Mouse (Mus musculus): ENCODE data around the gene Eng.

Gene Eng

DNA sequence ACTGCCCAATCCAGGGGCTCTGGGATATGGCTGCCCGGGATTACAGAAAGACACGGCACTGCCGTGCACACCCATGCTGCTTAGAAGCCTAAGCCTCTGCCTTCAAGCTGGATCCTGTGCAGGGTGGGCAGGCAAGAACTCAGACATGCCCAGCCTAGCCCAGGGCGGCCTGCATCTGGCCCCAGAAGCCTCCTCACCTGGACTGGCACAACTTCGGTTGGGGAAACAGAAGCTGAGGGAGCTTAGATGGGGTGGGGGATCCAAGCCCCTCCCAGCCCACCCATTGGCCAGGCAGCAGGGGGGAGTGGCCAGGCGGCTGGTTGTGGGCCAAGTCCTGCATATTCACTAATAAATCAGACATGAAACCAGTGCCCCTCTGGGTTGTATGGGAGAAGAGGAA lies 35.4 kb downstream of the Eng start:
- no peak for DNase-seq (ENCODE audit: low spot score in 2 of 2)

DNA sequence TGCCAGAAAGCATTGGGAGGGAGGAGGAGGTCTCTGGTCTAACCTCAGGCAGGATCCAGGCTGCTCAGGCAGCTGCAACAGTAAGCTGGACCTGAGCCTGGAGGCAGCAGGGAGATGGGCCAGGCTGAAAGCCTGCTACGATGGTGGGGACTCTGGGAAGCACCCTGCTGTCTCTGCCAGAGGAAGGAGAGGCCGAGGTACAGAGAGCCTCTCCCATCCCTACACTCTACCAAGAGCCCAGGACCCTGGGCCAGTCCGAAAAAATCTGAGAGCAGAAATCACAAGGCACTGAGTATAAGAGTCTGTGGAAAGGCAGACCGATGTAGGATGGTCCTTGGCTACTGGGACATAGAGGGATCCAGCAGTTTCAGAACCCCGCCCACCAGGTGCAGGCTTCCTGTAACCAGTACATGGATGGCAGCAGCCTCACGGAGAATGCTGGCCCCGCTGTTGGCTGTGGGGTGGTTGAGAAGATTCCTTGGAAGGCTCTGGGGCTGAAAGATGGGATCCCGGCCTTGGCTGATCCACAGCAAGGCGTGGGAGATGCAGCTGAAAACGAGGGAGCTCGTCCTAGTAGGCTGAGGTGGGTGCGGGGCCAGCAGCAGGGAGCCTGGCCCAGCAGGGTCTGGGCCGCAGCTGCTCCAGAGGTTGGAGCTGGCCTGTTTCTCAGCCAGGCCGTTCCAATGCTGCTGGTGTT lies 36.5 kb downstream of the Eng start:
- no peak for DNase-seq (ENCODE audit: low spot score in 2 of 2)

DNA sequence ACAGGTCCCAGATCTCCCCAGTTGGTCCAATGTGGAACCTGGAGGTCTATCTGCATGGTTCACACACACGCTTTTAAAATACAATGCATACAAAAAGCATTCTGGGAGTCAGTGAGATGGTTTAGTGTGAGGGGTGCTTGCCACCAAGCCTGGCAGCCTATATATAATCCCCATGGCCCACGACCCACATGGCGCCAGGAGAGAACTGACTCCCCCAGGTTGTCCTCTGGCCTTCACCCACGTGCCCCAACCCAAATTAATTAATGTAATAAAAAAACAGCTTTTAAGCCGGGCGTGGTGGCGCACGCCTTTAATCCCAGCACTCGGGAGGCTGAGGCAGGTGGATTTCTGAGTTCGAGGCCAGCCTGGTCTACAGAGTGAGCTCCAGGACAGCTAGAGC lies 37.3 kb downstream of the Eng start:
- no peak for DNase-seq (ENCODE audit: low spot score in 2 of 2)

DNA sequence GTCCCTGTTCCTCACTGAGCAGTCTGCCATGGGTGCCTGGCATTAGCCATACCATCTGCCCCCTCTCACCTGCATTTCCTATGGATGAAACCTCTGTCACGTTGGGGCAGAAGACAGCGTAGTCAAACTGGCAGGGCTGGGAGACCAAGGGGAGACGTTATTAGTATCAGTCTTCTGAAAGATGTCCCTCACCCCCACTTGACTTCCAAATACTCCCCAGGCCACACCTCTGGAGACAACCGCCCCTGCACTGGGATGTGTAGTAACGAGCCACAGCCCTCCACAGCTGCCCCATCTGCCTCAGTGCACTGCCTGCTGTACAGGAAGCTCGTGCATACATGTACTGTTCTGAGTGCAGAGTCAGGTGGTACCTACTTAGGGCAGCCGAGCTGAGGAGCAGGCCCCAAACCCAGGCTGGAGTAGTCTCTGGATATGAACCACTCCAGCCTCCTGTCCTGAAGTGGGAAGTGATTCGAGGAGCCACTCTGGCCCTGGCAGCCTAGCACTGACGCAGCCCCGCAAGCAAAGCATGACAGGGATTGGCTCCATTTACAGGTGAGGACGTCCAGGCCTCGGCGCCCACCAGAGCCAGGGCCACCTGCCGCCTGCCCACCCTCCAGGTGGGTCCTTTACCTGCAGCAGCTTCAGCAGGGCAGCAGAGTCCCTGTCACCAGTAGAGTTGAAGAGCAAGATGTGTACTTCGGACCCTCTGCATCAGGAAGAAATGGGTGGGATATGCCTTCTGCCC lies 38.5 kb downstream of the Eng start:
- DNase-seq (ENCODE audit: low spot score in 2 of 2): no peak

DNA sequence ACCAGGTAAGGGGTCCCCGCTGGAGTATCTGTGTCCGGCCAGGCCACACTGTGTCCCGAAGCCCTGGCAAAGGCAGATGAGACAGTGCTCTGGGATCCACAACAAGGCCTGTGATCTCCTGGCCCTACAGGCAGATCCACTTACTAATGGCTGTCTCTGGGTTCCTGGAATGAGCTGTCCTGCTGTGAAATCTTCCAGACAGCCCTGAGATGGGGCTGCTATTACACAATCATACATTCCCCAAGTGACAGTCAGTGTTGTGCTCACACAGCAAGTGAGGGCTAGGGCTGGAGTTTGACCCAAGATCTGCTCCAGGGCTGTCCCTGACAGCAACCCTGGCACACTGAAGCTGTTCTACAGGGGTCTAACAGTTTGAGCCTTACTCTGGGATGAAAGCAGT lies 39.4 kb downstream of the Eng start:
- no peak for DNase-seq (ENCODE audit: low spot score in 2 of 2)

DNA sequence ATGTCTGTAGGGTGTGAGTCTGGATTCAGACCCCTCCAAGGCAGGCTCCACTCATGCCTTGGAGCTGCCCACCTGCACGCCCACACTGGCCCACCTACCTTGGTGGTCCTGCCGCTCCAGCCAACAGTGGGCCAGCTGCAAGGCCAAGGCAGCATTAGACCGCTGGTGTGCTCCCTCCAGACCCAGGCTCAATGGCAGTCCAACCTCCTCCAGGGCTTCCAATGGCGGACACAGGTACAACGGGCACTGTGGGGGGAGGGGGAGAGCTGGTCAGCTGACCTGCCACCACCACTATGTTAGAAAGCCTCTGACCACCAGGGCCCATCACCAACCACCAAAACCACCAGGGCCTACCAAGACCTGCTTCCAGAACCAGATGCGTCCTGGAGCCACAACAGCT lies 40.2 kb downstream of the Eng start:
- no peak for DNase-seq (ENCODE audit: low spot score in 2 of 2)

DNA sequence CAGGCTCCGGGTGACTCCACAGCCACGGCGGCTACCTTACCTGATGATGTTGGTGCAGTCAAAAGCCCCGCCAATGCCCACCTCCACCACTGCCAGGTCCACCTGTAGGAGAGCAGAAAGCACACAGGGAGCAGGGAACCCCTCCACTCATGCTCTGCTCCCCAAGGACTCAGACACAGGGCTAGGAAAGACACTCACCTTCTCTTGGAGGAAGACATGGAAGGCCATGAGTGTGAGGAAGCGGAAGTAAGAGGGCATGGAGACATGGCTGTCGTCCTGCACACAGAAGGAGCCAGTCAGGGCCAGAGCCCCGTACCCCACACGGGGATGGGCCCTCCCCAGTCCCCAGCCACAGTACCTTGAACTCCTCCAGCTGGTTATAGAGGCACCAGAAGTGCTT lies 41.2 kb downstream of the Eng start:
- no peak for DNase-seq (ENCODE audit: low spot score in 2 of 2)

DNA sequence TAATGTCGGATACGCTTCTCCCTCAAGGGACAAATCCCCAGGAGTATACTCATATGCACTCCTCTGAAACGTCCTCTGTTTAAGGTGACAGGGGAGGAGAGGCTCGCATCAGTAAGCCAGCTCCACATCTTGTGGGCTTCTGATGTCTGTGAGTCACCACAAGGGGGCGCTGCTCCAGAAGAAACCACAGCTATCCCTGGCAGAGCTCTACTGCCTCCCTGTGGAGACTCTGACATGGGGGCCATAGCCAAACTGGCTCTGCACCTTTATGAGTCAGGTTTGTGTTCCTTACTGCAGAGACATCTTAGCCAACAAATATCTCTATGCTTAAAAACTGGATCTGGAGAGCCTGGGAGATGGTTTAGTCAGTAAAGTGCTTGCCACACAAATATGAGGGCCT lies 43.0 kb downstream of the Eng start:
- peak; percentile 83 to 90 for DNase-seq (ENCODE audit: low spot score in 2 of 2)

DNA sequence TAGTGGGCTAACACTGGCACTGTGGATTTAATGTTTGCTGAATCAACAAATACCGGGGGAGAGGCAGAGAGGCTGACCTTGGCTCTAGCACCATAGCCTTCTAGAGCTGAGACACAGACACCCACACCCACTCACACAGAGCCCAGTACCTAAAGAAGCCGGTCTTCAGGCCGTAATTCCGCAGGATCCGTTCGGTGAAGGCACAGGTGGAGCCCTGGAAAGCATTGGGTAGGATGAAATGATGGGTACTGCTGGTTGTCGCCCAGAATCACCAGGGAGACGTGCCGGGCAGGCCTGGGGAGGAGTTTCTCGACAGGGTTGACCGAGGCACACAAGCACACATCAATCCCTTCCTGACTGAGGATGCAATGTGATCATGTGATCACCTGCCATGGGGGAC lies 44.6 kb downstream of the Eng start:
- no peak for DNase-seq (ENCODE audit: low spot score in 2 of 2)

DNA sequence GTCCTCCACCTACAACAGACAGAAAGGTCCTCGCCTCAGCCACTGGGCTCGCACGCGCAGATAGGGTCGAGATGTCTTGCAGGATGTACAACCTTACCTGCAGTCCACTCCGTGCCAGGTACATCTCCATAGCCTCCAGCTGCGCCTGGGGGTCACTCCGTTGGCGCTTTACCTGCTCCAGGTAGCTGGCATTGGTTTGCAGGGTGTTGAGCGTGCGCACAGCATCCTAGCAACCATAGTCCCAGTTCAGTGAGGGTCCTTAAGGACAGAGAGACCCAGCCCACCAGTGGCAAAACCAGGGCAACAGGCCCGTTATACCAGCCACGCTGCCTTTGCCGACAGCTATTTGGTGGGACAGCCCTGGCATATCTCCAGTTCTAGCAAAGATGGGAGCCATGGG lies 46.1 kb downstream of the Eng start:
- DNase-seq (ENCODE audit: low spot score in 2 of 2): no peak

DNA sequence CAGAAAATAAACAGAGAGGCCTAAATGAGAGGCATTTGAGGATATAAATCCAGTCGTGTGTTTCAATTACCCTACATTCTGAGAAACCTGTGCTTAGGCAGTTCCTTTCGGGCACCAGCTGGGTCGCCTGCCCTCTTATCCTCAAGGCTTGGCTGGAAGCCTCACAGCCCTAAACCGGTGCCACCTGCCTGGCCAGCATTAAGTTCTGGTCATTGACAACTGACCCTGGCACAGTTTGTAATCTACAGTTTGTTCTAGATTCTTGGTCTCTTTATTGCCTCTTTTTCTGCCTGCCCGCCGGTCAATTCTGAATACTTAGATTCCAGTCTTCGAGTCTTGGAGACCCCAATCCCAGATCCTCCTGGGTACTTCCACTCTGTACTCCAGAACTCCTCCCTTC lies 46.9 kb downstream of the Eng start:
- DNase-seq (ENCODE audit: low spot score in 2 of 2): no peak

DNA sequence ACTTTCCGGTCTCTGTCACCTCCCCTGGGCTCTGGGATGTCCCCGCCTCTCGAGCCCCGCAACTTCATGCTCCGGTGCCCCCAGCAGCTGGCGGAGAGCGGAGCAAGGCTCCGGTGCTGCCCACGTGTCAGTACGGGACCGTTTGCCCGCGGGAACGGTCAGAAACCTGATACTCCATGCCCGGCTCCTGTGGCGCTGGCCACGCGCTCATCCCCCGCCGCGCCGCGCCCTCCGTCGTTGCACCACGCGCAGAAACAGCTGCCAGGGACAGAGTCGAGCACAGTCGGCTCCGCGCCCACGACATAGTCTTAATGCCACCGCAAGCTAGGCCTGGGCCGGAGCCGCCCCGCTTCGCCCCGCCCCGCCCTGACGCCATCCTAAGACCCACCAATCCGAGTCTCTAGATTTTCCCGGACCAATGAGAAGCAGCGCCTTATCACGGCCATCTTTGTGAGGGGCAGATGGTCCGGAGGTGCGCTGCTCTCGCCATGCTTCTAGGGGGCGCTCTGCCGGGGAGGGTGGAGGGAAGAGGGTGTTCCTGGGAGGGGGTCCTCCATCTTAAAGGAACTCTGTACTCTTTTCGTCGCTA lies 47.5 kb downstream of the Eng start:
- DNase-seq (ENCODE audit: low spot score in 2 of 2): peak; percentile 91 to 96

DNA sequence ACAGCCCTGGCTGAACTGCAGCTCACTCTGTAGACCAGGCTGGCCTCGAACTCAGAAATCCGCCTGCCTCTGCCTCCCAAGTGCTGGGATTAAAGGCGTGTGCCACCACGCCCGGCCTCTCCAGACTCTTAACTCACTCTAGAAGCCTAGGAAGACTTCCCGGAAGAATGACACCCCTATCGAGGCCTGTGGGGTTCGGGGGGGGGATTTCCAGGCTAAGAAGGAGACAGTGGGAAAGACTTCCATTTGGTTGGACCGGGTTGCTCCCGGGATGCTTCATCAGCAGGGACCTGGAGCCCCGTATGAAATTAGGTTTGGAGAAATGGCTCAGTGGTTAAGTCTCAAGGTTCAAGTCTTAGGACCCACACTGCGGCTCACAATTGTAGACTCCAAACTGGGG lies 48.3 kb downstream of the Eng start:
- DNase-seq (ENCODE audit: low spot score in 2 of 2): no peak

DNA sequence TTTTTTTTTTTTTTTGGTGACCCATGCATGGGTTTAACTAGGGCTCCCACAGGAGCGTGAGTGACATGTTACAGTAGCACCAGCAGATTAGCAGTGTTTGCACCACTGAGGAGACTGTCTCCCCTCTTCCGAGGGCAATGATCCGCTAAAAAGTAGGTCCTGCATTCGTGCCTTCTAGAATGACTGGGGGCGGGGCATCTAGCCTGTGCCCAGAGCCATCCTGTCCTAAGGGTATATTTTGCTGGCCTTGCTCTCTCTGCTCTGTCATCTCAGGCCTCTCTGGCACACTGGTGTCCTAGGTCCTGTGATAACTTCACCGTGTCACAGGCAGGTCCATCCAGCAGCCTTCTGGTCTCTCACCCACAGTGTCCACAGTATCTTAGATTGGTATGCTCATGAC lies 53.3 kb downstream of the Eng start:
- no peak for DNase-seq (ENCODE audit: low spot score in 2 of 2)

DNA sequence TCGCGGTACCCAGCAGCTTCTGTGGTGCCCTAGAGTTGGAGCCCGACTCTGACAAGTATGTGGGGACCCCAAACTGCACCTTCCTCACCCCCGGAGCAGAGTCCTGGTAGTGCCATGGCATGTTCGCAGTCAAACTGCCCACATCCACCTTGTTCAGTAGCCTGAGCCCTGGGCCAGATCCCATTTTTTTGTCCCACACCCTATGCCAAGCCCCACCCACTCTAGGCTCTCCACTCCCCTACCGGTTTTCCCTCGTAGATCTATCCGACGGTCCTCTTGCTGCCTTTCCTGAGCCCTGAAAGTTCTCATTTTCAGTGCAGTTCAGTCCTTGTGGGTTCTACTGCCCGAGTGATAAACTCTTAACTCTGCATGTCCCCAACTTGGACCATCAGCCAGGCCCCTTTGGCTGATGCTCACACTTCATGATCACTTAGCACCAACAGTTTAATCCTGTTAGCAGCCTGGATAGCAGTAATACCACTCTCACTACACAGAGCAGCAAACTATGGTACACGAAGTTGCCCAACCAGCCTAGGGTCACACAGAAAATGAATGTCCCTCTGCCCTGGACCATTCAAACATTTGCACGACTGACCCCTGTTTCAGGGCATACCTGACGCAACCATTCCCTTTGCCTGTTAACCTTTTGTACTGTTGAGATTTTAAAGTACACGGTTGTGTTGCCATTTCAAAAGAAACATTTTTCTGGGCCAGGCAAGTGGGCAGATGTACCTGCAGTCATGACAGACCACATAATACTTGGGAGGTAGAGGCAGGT lies 54.8 kb downstream of the Eng start:
- no peak for DNase-seq (ENCODE audit: low spot score in 2 of 2)

DNA sequence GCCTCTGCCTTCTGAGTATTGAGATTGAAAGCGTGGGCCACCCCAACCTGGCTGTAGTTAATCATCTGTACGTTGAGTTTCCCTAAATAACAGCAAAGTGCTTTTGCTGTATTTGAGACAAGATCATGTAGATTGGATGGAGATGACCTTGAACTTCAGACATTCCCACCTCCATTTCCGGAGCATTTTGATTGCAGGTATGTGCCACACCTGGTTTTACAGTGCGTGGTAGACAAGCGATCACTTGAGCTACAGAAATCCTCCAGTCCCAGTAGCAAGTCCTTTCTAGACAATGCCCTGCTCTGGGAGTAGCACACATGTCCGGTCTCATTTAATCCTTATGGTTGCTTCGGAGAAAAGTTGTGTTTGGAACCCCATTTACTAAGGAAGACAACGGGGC lies 56.7 kb downstream of the Eng start:
- DNase-seq (ENCODE audit: low spot score in 2 of 2): no peak

DNA sequence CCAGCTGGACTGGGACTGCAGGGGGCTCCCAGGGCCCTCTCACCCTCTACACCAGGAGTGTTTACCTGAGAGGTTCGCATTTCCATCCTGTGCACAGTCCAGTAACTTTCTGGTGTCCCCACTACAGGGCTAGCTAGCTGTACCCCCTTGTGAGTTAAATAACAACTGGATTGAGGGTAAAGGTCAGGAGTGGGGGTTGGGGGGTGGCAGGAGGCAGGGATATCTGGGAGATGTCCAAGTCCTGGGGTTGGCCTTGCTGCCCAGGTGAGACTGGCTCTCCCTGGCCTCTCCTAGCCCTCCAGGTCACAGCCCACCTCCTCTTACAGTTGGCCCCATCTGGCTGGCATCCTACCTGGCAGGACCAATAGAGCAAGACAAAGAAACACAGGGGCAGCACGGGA lies 57.6 kb downstream of the Eng start, which contains the start of gene Fpgs:
Fpgs (minus strand) TSS at position 125 of the 401 bp plus-strand sequence.
- DNase-seq (ENCODE audit: low spot score in 2 of 2): no peak

DNA sequence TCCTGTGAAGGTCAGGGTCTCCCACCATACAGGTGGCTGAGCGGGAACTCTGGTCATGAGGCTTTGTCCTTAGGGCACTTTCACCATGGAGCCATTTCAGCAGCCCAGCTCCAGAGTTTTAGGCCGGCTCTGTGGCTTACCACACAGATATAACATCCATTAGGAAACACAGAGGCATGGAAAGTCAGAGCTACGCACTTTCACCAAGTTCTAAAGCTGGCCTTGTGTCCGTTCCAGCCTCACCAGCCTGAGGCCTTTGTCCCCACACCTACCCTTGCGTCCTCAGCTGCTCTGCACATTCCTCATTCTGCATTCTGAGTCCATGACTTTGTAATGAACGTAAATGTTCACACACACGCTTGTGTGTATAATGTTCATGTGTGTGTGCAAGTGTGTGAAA lies 58.6 kb downstream of the Eng start:
- no peak for DNase-seq (ENCODE audit: low spot score in 2 of 2)

DNA sequence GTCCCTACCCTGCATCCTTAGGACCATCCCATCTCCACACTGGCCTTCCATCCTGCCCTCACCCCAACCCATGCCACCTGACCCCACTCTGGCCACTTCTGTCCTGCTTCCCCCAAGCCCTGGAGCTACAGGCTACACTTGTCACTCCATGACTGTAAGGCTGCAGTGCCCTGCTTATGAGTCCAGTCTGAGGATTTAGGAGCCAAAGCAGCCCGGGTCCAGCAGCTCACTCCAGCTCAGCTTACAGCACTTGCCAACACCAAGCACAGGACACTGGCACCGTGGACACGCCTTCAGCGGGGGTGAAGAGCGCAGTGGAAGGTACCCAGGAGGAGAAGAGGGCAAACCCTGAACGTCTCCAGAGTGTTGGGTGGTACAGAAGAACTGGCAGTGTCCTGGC lies 60.6 kb downstream of the Eng start:
- DNase-seq (ENCODE audit: low spot score in 2 of 2): no peak

DNA sequence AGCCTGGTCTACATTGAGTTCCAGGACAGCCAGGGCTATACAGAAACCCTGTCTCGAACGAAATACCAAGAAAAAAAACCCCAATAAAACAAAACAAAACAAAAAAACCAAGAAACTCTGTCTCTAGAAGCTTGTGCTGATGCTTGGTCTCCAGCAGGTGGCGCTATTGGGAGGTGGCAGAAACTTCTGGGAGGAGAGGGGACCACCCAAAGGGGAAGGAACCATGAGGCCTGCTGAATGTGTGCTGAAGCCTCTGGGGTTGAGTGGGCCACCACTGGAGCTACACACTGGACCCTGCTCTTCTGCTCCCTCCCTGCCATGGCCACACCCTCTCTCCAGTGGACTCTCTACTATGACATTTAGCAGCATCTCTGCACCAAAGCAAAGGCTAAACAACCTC lies 62.2 kb downstream of the Eng start:
- DNase-seq (ENCODE audit: low spot score in 2 of 2): peak in 1 of 2 experiments; percentile 60

DNA sequence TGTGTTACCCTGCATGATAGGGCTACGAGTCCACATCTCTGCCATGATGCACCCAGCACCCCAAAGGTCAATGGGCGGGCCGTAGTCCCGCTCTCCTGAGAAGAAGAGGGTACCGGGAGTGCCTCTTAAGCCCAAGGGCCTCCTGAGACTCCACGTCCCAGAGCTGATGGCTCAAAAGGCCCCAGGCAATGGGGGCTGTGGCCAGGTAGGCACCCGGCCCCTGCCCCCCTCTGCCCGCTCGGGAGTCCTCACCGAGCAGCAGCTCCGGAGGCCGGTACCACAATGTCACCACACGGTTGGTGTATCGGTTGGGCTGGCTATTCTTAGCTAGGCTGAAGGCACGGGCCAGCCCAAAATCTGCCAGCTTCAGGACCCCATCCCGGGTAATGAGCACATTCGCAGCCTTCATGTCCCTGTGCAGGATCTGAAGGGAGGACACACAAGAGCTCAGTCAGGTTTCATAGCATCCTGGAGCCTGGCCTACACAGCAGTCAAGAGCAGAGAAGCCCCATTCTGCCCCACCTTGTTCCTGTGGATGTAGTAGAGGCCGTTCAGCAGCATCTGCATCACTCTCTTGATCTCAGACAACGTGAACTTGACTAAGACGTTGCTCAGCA lies 63.2 kb downstream of the Eng start:
- DNase-seq (ENCODE audit: low spot score in 2 of 2): no peak

DNA sequence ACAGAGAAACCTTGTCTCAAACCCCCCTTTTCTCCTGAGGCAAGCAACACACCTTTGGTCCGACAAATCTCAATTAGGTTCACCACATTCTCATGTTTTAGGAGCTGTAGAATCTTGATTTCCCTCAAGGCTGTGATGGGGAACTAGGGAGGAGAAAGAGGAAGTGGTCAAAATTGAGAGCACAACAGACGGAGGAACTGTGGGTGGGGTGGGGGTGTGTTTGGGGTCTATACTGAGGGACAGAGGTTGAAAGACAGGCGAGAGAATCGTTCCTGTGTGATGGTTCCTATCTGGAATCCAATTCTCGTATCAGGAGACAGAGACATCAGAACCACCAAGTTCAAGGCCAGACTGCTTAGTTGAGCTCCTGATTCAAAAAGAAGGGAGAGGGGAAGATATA lies 64.0 kb downstream of the Eng start:
- DNase-seq (ENCODE audit: low spot score in 2 of 2): no peak

All from cerebellum, postnatal 4 days (tissue).